Mouse (Mus musculus) thymus, adult 2 months (tissue): Measurements from ENCODE around the gene Hip1r.

Experiments
- CTCF ChIP-seq: fragments of 200-500 bp; IDR thresholded peaks from 2 replicates; pipeline ENCODE4 v1.5.1; 2012; ENCODE audit warnings: mild to moderate bottlenecking, control low read depth, low read length, moderate library complexity, borderline replicate concordance; ENCODE audit not compliant: control insufficient read depth, poor library complexity, insufficient read depth; ENCODE audit errors: extremely low read depth
- POLR2A ChIP-seq: fragments of 200-500 bp; IDR thresholded peaks from 2 replicates; pipeline ENCODE4 v1.6.1; 2012; ENCODE audit warnings: mild to moderate bottlenecking, low read length, control low read depth, moderate library complexity; ENCODE audit not compliant: control insufficient read depth, poor library complexity, insufficient read depth; ENCODE audit errors: extremely low read depth

- TF ChIP-seq CTCF (no peak), POLR2A (no peak)
Observed at GRCm38 (mm10) chr5:124018651-124019050, 45.2 kb downstream of the Hip1r start.
